Mouse (Mus musculus): ENCODE measurements around the gene Adprhl1. TPM values are rescaled to one million over a fixed set of nuclear protein-coding genes. Genes with fewer than 3 reads are reported as not detected.

The Adprhl1 gene
- not detected in 2 replicates for polyA plus RNA-seq (2012; rRNA removed)
- not detected in 2 replicates for polyA plus RNA-seq (2014; fragmentation: Nextera tagmentation; extraction: Ambion mirVana)

DNA sequence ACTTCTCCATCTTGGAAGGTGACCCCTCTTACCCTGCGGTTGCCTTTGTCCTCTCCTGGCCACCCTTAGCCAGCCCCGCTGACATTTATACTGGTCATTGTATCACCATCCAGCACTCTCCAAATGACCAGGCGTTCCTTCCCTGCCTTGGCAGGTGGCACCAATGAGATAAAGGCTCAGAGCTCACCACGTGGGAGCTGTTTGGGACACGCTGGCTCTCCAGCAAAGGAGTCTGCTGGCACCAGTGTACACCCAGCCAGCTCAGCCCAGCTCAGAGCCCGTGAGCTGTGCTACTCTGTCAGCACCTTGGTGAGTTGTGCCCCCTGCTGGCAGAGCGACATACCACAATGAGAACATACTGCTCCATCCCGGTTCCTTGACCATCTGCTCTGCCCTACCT, at the start of gene Adprhl1:
Adprhl1 (minus strand) TSS at position 144 of the 400 bp plus-strand sequence.
- no peak within 1 kb of the TSS for H3K9ac ChIP-seq (replicated peaks)
- peaks cover 5% of the 10 kb centered on the region; the same call in 1 of the 2 replicates for H3K36me3 ChIP-seq (replicated peaks; ENCODE audit: control insufficient read depth, insufficient read depth, low read depth)
- WGBS (ENCODE audit: insufficient replicate concordance) = 26% methylated on average over 8 of the region's 8 CpGs
- DNase-seq (ENCODE audit: low read depth in 3 of 3, low spot score in 3 of 3) = peak; percentile 28 to 33 (median 30)
- no peak within 1 kb of the TSS for H3K27ac ChIP-seq
- no peaks in the 10 kb centered on the region for H3K4me1 ChIP-seq (replicated peaks; ENCODE audit: control insufficient read depth in 2 of 2, insufficient read depth in 2 of 2, low read length in 1 of 2)
- no peak within 1 kb of the TSS for H3K4me3 ChIP-seq (ENCODE audit: insufficient read depth in 1 of 2, low read depth in 2 of 2, low read length in 2 of 2)
- TF ChIP-seq CTCF (IDR thresholded peaks at IDR 0.05; ENCODE audit: low read depth) = peak; percentile 93
- no peak for TF ChIP-seq EP300 (IDR thresholded peaks at IDR 0.05; ENCODE audit: low read depth)
- ATAC-seq (ENCODE audit: insufficient read depth) = peak; percentile 60
- no peaks in the 10 kb centered on the region for H3K27me3 ChIP-seq (ENCODE audit: control insufficient read depth, insufficient read depth, low read length)
- no peaks in the 10 kb centered on the region for H3K9me3 ChIP-seq (ENCODE audit: control insufficient read depth, low read length)
- H3K4me2 ChIP-seq (ENCODE audit: low read depth) = no peak within 1 kb of the TSS

DNA sequence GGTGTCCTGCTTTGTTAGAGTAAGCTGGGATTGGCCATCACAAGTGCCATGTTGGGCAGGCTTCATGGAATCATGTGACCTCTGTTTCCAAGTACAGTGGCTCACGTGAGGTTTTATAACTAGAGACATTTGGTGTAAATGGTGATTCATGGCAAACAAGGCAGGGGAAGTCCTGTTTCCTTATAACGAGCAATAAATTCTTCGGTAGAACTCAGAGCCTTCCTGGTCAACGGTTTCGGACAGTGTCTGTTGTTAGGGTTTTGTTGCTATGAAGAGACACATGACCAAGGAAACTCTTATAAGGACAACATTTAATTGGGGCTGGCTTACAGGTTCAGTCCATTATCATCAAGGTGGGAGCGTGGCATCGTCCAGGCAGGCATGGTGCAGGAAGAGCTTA, 47.1 kb upstream of the Adprhl1 start:
- 76% methylated on average over 7 of the region's 7 CpGs for WGBS (ENCODE audit: insufficient replicate concordance)
- Histone ChIP-seq H3K4me2 (ENCODE audit: low read depth) (no peak overlapping the region), H3K27ac (no peak overlapping the region), H3K4me3 (ENCODE audit: insufficient read depth in 1 of 2, low read depth in 2 of 2, low read length in 2 of 2) (no peak overlapping the region), H3K9me3 (ENCODE audit: control insufficient read depth, low read length) (no peaks in the 10 kb centered on the region), H3K9ac (replicated peaks) (no peak overlapping the region), H3K27me3 (ENCODE audit: control insufficient read depth, insufficient read depth, low read length) (no peaks in the 10 kb centered on the region), H3K4me1 (replicated peaks; ENCODE audit: control insufficient read depth in 2 of 2, insufficient read depth in 2 of 2, low read length in 1 of 2) (no peaks in the 10 kb centered on the region; a peak in 1 of 4 replicates), H3K36me3 (replicated peaks; ENCODE audit: control insufficient read depth, insufficient read depth, low read depth) (no peaks in the 10 kb centered on the region)
- no peak for TF ChIP-seq EP300 (IDR thresholded peaks at IDR 0.05; ENCODE audit: low read depth)
- no peak for TF ChIP-seq CTCF (IDR thresholded peaks at IDR 0.05; ENCODE audit: low read depth)
- DNase-seq (ENCODE audit: low read depth in 3 of 3, low spot score in 3 of 3) (no peak), ATAC-seq (ENCODE audit: insufficient read depth) (no peak)

DNA sequence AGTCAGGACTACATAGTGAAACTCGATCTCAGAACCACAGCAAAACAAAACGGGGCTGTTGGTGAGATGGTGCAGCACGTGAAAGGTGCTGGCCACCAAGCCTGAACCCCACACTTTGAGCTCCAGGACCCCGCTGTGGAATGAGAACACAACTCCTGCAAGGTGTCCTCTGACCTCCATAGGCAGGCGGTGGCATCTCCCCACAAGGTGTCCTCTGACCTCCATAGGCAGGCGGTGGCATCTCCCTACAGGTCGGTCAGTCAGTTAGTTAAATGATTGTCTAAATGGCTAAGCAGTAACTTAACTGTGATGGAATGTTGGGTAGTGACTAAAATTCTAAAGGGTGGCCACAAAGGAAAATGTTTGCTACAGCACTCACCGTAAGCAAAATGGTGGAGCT, 45.6 kb upstream of the Adprhl1 start:
- TF ChIP-seq EP300 (IDR thresholded peaks at IDR 0.05; ENCODE audit: low read depth) (no peak), CTCF (IDR thresholded peaks at IDR 0.05; ENCODE audit: low read depth) (no peak)
- no peaks in the 10 kb centered on the region for H3K4me1 ChIP-seq (replicated peaks; ENCODE audit: control insufficient read depth in 2 of 2, insufficient read depth in 2 of 2, low read length in 1 of 2)
- no peak for DNase-seq (ENCODE audit: low read depth in 3 of 3, low spot score in 3 of 3)
- no peak overlapping the region for H3K4me3 ChIP-seq (ENCODE audit: insufficient read depth in 1 of 2, low read depth in 2 of 2, low read length in 2 of 2)
- ATAC-seq (ENCODE audit: insufficient read depth) = no peak
- H3K9me3 ChIP-seq (ENCODE audit: control insufficient read depth, low read length) = no peaks in the 10 kb centered on the region
- no peak overlapping the region for H3K27ac ChIP-seq
- H3K4me2 ChIP-seq (ENCODE audit: low read depth) = no peak overlapping the region
- no peak overlapping the region for H3K9ac ChIP-seq (replicated peaks)
- peaks cover 2% of the 10 kb centered on the region; the same call in 1 of the 2 replicates for H3K36me3 ChIP-seq (replicated peaks; ENCODE audit: control insufficient read depth, insufficient read depth, low read depth)
- no peaks in the 10 kb centered on the region for H3K27me3 ChIP-seq (ENCODE audit: control insufficient read depth, insufficient read depth, low read length)
- 79% methylated on average over 8 of the region's 8 CpGs for WGBS (ENCODE audit: insufficient replicate concordance)

DNA sequence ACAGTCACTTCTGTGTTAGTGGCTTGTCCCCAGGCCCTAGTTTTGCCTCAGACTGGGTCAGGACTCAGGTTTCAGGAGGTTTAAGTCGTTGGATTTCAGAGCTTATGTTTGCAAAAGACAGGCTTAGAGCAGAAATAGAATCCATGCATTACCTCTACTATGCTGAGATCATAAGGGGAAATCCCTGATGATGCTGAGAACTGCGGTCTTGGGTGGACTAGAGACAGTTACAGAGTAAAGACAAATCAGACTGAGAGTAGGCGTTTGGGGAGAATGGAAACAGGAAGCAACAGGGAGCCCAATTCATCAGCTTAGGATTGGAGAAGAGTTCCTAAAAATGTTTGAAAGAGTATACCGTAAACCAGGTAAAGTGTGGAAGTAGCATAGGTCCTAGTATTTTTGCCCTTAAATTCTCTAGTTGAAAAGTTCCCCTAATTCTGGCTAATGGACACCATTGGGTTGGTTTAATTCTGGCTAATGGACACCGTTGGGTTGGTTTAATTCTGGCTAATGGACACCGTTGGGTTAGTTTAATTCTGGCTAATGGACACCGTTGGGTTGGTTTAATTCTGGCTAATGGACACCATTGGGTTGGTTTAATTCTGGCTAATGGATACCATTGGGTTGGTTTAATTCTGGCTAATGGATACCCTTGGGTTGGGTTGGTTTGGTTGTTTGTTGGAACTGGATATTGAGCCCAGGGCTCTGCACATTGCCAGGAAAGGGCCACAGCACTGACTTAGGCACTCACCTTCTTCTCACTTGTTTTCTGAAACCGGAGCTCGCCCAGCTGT, 39.9 kb upstream of the Adprhl1 start:
- H3K36me3 ChIP-seq (replicated peaks; ENCODE audit: control insufficient read depth, insufficient read depth, low read depth) = peaks cover 2% of the 10 kb centered on the region; the same call in 1 of the 2 replicates
- H3K4me1 ChIP-seq (replicated peaks; ENCODE audit: control insufficient read depth in 2 of 2, insufficient read depth in 2 of 2, low read length in 1 of 2) = peaks cover 1% of the 10 kb centered on the region in 2 experiments; a peak in 2 of 4 replicates
- H3K9ac ChIP-seq (replicated peaks) = no peak overlapping the region
- DNase-seq (ENCODE audit: low read depth in 3 of 3, low spot score in 3 of 3) = no peak
- no peaks in the 10 kb centered on the region for H3K27me3 ChIP-seq (ENCODE audit: control insufficient read depth, insufficient read depth, low read length)
- no peak for TF ChIP-seq CTCF (IDR thresholded peaks at IDR 0.05; ENCODE audit: low read depth)
- TF ChIP-seq EP300 (IDR thresholded peaks at IDR 0.05; ENCODE audit: low read depth) = no peak
- H3K4me3 ChIP-seq (ENCODE audit: insufficient read depth in 1 of 2, low read depth in 2 of 2, low read length in 2 of 2) = no peak overlapping the region
- no peak overlapping the region for H3K4me2 ChIP-seq (ENCODE audit: low read depth)
- no peaks in the 10 kb centered on the region for H3K9me3 ChIP-seq (ENCODE audit: control insufficient read depth, low read length)
- no peak for ATAC-seq (ENCODE audit: insufficient read depth)
- H3K27ac ChIP-seq = no peak overlapping the region
- 75% methylated on average over 9 of the region's 9 CpGs for WGBS (ENCODE audit: insufficient replicate concordance)

DNA sequence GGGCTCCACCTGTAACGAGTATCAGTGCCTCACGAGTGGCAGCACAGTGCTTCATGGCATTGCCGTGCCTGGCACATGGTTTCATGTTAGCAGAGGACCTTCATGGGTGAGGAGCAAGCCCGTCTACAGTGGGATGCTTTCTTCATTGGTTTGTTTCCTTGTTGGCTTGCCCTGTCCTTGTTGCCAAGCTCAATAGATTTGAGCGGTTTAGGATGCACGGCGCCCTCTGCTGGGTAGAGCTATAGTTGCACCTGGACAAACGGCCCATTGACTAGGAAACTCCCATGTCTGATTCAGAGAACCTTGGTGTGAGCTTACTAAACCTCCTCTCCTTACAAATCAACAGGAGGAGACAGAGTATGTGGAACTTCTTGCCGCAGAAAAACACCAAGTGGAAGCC, 38.4 kb upstream of the Adprhl1 start:
- H3K9ac ChIP-seq (replicated peaks) = no peak overlapping the region
- WGBS (ENCODE audit: insufficient replicate concordance) = 28% methylated on average over 9 of the region's 9 CpGs
- TF ChIP-seq CTCF (IDR thresholded peaks at IDR 0.05; ENCODE audit: low read depth) (peak; percentile 97), EP300 (IDR thresholded peaks at IDR 0.05; ENCODE audit: low read depth) (no peak)
- H3K36me3 ChIP-seq (replicated peaks; ENCODE audit: control insufficient read depth, insufficient read depth, low read depth) = peaks cover 2% of the 10 kb centered on the region; the same call in 1 of the 2 replicates
- ATAC-seq (ENCODE audit: insufficient read depth) = no peak
- peak; percentile 49 to 60 (median 51) for DNase-seq (ENCODE audit: low read depth in 3 of 3, low spot score in 3 of 3)
- H3K27ac ChIP-seq = no peak overlapping the region
- no peaks in the 10 kb centered on the region for H3K27me3 ChIP-seq (ENCODE audit: control insufficient read depth, insufficient read depth, low read length)
- H3K4me2 ChIP-seq (ENCODE audit: low read depth) = no peak overlapping the region
- H3K4me1 ChIP-seq (replicated peaks; ENCODE audit: control insufficient read depth in 2 of 2, insufficient read depth in 2 of 2, low read length in 1 of 2) = peaks cover 5 to 6% of the 10 kb centered on the region in 2 experiments; a peak in 3 of 4 replicates
- no peak overlapping the region for H3K4me3 ChIP-seq (ENCODE audit: insufficient read depth in 1 of 2, low read depth in 2 of 2, low read length in 2 of 2)
- no peaks in the 10 kb centered on the region for H3K9me3 ChIP-seq (ENCODE audit: control insufficient read depth, low read length)

Measured in liver, embryonic 14.5 days (tissue).